ENCODE assay signal across 8 mouse cellular contexts in the genomic region with DNA sequence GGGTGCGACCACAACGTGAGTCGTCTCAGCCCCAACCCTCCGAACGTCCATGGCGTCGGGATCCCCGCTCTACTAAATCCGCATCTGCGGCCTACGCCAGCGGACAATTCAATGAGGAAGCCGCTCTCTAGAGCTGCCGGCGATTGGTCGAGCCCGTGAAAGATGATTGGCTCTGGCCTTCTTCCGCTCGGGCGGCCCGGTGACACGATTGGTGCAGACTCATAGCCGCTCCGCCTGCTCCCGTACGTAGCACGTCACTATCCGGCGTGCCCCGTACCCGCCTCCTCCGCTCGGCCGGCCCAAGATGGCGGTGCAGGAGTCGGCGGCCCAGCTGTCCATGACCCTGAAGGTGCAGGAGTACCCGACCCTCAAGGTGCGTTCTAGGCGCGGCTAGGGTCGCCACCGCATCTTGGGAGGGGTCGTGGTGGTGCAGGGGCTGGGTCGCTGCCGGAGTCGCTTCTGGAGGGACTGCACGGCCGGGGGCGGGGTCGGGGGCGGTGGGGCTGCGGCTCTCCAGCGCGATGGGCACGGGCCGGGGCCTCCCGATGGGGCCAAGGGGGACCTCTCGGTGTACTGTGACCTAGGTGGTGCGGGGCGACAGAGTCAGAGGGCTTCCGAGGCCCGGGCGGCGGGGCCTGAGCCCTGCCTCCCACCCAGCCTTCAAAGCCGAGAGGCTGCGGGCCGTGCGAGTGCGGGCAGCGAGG. TPM values are rescaled to one million over a fixed set of nuclear protein-coding genes. Genes with fewer than 3 reads are reported as not detected.
DNase-seq lines count a peak whose midpoint lies in the region; ATAC-seq and TF ChIP-seq lines count a peak whose summit lies in the region.

A gene (plus strand): TSS at position 237 of the 704 bp plus-strand sequence.

- H3K4me3 ChIP-seq in cortical plate, adult 2 months (ENCODE audit: insufficient read depth, low read length): peak within 1 kb of the TSS; percentile 73
- peak within 1 kb of the TSS; percentile 99 for H3K4me3 ChIP-seq in megakaryocyte, embryonic 14.5 days (replicated peaks)

- peak; percentile 92 to 95 for DNase-seq in gastrocnemius, adult 8-10 months (ENCODE audit: low spot score in 2 of 2)
- DNase-seq in hindlimb bud, embryonic 11.5 days (ENCODE audit: extremely low spot score, low read depth, low spot score): peak; percentile 70
- DNase-seq in left cerebral cortex, adult 8-10 months (ENCODE audit: low spot score in 2 of 2): peak; percentile 88 to 98
- DNase-seq in right cerebral cortex, postnatal 10 days (ENCODE audit: low spot score in 2 of 2): peak; percentile 99
- peak; percentile 88 for DNase-seq in urinary bladder, postnatal 25 days (ENCODE audit: low spot score)

- no peaks in the 10 kb centered on the region for H3K27me3 ChIP-seq in megakaryocyte, embryonic 14.5 days (replicated peaks)

- TF ChIP-seq POLR2A in cortical plate, adult 2 months (IDR thresholded peaks at IDR 0.05; ENCODE audit: extremely low read depth, insufficient read depth, low read length): peak; percentile 79

- H3K9me3 ChIP-seq in megakaryocyte, embryonic 14.5 days: peaks cover 13% of the 10 kb centered on the region

- 0 out of 2 replicates have a peak within 1 kb of the TSS, but pooled peaks have one; percentile 70 for H3K27ac ChIP-seq in cortical plate, adult 2 months (ENCODE audit: insufficient read depth, low read length)

- ATAC-seq in activated CD4-positive, CD25-positive, alpha-beta regulatory T cell, adult 4 months: peak; percentile 100

- no peak for TF ChIP-seq CTCF in cortical plate, adult 2 months (IDR thresholded peaks at IDR 0.05; ENCODE audit: extremely low read depth, insufficient read depth, low read length)

- H3K4me1 ChIP-seq in cortical plate, adult 2 months (ENCODE audit: control insufficient read depth, insufficient read depth, low read length): peaks cover 5% of the 10 kb centered on the region; the same call in 1 of the 2 replicates
- peaks cover 47% of the 10 kb centered on the region for H3K4me1 ChIP-seq in megakaryocyte, embryonic 14.5 days

- H3K36me3 ChIP-seq in megakaryocyte, embryonic 14.5 days (replicated peaks; ENCODE audit: low read length): peaks cover 33% of the 10 kb centered on the region

RNA-seq across cellular contexts. Expression of the gene that starts here (rescaled TPM):
- polyA plus RNA-seq in activated CD4-positive, CD25-positive, alpha-beta regulatory T cell, adult 4 months (2017; shearing (Covaris generic)): 10 to 100 TPM; 68.7 to 87.8 TPM
- polyA plus RNA-seq in cortical plate, adult 2 months (2012; rRNA removed): 116 TPM in 2 replicates
- 10 to 100 TPM; 60.6 to 66.4 (median 64.5) TPM for total RNA-seq in gastrocnemius, adult 8-10 months (2022)
- total RNA-seq in left cerebral cortex, adult 8-10 months (2022): 100 to 1,000 TPM in 1 of 4 experiments, 10 to 100 TPM in 3; 91.7 to 104 (median 98.1) TPM
- polyA plus RNA-seq in megakaryocyte, embryonic 14.5 days (2012; ENCODE audit: insufficient read depth, low replicate concordance): 43.7 and 134 TPM in 2 replicates

Comparison
In these comparisons a context has a peak if more than half of its experiments do, and no peak if none do; other contexts are left out.
1. Peak in every context shown above with its lines: DNase-seq, ATAC-seq, H3K4me3 ChIP-seq and H3K27ac ChIP-seq.